Mouse (Mus musculus) lung, postnatal 14 days (tissue): ENCODE data around the gene Sarm1.
A peak's percentile ranks its signal among the peaks of the same experiment; 100 is the strongest.

Experiments
- DNase-seq: peaks from one replicate; pipeline ENCODE4 v3.0.0; 2021

The Sarm1 gene

GRCm38 (mm10) chr11:78463286-78464036, 34.1 kb downstream of the Sarm1 start:
- DNase-seq, result no peak

DNA sequence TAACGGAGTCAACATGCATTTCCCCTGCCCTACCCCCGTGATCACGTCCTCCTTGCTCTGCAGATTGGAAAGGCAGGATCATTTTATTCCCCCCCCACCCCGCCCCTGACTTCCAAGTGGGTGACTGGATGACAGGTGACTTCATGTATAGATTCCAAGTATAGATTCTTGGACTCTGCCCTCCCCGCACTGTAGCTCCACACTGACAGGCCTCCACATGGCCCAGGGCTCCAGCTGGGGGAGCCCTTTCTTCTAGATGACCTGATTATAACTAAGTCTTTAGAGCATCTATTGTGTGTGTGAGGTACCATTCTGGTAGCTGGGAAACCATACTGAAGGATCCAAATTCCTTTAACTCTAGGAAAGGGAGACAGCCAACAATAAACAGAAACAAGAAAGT, 34.9 kb downstream of the Sarm1 start:
- DNase-seq, result no peak

- no peak for DNase-seq
Measured at GRCm38 (mm10) chr11:78461894-78462293, 35.7 kb downstream of the Sarm1 start.

DNA sequence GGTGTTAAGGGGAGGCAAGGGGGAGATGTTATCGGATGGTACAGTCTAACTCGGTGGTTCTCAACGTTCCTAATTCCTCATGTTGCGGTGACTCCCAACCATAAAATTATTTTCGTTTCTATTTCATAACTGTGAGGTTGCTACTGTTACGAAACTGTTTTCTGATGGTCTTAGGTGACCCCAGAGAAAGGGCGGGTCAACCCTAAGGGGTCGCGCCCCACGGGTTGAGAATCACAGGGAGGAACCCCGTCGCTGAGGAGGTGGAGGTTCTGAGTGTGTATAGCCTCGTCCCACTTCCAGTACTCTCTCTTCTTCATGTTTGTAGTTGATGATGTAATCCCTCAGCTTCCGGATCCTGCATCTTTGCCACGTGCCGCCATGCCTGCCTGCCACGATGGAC, 38.8 kb downstream of the Sarm1 start:
- DNase-seq, result no peak

GRCm38 (mm10) chr11:78455308-78455707, 42.2 kb downstream of the Sarm1 start:
- DNase-seq, result peak; percentile 64

GRCm38 (mm10) chr11:78454276-78454675, 43.3 kb downstream of the Sarm1 start:
- no peak for DNase-seq

DNA sequence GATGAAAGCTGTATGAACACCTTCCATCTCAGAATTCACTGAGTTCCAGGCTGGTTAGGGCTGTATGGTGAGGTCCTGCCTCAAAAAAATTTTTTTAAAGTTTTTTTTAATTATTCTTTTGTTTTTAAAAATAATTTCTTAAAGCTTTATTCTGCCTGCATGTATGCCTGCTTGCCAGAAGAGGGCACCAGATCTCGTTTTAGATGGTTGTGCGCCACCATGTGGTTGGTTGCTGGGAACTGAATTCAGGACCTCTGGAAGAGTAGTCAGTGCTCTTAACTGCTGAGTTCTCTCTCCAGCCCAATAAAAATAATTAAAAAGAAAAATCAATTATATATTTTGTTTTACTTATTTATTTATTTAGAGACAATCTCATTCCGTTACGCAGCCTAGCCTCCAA, 43.9 kb downstream of the Sarm1 start:
- DNase-seq, result peak; percentile 83

GRCm38 (mm10) chr11:78450337-78450736, 47.2 kb downstream of the Sarm1 start:
- no peak for DNase-seq

- DNase-seq, result no peak
Measured at GRCm38 (mm10) chr11:78448242-78448641, 49.3 kb downstream of the Sarm1 start.

GRCm38 (mm10) chr11:78447168-78447567, 50.4 kb downstream of the Sarm1 start:
- no peak for DNase-seq

DNA sequence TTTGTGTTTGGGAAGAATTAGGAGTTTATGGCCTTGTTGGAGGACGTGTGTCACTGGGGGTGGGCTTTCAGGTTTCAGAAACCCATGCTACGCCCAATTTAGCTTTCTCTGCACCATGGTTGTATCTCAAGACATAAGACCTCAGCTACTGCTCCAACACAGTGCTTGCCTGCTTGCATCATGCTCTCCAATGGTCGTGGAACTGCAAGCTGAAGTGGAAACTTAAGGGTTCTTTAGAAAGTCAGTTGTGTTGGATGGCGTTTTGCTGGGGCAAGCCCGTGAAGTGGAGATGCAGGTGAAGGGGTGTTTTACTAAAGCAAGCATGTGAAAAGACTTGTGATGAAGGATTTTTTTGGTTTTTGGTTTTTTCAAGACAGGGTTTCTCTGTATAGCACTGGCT, 54.4 kb downstream of the Sarm1 start:
- DNase-seq, result no peak

- DNase-seq, result no peak
Measured at GRCm38 (mm10) chr11:78438399-78438930, 59.1 kb downstream of the Sarm1 start.

DNA sequence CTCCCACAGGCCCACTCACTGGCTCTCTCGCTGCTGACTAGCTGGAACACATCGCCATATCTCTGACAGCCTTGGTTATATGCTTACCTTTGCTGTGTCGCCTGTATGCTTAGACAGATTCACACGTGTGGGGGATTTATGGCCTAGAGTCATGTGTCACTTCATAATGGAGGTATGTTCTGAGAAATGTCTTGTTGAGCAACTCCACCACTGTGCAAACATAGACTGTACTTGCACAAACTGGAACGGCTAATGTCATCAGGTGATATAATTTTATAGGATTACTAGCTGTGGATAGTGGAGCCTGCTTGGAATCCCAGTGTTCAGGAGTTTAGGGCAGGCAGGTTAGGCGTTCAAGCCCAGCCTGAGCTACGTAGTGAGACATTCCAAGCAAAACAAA, 60.4 kb downstream of the Sarm1 start:
- no peak for DNase-seq

DNA sequence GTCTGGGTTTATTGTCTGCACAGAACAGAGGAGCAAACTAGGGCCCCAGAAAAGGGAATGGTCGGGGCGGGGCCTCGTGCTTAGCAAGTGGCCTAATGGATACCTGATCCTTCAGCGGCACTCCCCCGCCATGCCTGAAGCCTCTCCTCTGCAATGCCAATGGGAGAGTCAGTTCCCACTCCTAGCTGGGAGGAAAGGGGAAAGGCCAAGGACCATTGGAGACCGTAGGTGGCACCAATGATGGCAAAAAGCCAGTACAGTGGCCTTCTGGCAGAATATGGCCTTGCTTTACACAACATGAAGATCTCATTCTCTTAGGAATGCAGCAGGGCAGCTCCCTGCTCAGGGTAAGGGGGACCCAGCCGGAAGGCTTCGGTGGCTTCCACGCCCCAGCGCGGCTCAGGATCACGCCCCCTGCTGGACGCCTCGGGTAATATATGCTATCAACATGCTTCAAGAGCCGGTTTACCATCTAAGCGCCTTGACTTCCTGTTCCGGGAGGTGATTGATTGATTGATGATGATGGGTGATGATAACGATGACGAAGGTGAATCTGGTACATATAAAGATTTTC, 61.7 kb downstream of the Sarm1 start:
- peak; percentile 58 for DNase-seq

- no peak for DNase-seq
Measured at GRCm38 (mm10) chr11:78434052-78434451, 63.5 kb downstream of the Sarm1 start.

DNA sequence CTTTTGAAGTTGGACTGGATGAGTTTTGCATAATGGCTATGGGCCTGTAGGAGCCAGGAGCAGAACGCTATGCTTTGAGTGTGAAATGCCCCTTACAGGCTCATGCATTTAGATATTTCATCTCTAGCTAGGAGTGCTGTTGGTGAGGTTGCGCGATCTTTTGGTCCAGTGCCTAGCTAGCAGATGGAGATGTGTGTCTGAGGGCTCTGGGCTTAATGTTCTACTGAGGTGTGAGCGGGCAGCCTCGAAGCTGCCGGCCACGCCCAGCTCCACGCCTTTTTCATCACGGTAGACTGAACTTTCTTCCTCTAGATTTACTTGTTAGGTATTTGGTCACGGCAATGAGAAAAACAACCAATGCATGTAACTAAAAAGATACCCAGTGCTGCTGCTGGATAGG, 66.4 kb downstream of the Sarm1 start:
- no peak for DNase-seq

GRCm38 (mm10) chr11:78430195-78430878, 67.2 kb downstream of the Sarm1 start:
- no peak for DNase-seq

DNA sequence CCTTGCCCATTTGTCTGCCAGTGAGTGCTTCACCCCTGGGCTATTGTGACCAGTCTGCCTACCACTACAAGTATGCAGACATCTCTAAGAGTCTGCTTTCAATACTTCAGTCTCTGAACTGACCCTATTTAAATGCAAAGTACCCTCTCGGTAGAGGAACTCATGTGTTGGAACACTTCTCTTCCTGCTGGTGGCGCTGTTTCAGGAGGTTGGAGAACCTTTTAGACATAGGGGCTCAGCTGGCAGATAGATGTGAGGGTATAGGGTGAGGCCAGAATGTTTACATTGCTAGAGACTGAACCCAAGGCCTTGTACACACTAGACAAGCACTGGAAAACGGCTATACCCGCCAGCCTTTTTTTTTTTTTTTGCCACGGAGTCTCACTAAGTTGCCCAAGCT, 69.2 kb downstream of the Sarm1 start:
- no peak for DNase-seq

DNA sequence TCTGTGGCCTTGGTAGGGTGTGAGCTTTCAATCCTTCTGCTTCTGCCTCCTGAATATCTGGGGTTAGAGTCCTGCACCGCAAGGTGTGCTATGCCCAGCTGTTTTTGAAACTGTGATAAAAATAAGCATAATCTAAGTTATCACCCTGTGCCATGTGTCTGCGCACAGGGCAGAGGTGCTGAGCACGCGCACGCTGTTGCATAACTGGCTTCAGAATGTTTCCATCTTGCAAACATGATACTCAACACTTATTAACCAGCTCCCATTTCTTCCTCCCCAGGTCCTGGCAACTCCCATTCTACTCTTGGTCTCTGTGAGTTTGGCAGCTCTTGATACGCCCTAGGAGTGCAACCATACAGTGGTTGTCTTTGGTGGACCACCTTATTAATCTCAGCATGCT, 69.9 kb downstream of the Sarm1 start:
- DNase-seq, result no peak

- no peak for DNase-seq
Measured at GRCm38 (mm10) chr11:78425572-78425971, 72.0 kb downstream of the Sarm1 start.

GRCm38 (mm10) chr11:78424352-78424751, 73.2 kb downstream of the Sarm1 start:
- DNase-seq, result peak; percentile 34
